Mouse (Mus musculus) liver, embryonic 14.5 days (tissue): ENCODE measurements around the gene Cand1.

ENCODE experiments used
- CTCF ChIP-seq: IDR thresholded peaks from 2 replicates; pipeline ENCODE4 v1.5.1; 2016; ENCODE audit warnings: antibody characterized with exemption, low read depth, control low read depth
- EP300 ChIP-seq: IDR thresholded peaks from 2 replicates; pipeline ENCODE4 v1.6.1; 2016; ENCODE audit warnings: antibody characterized with exemption, low read depth

- TF ChIP-seq CTCF (no peak), EP300 (no peak)
These were observed 23.0 kb upstream of the Cand1 start for GRCm38 (mm10) chr10:119262821-119263220.
